Mouse (Mus musculus): ENCODE measurements at regions not wholly inside any gene's neighbourhood (a gene's known extent, or its start where the extent isn't known, plus 50 kb on each side); places are given as distances from the start of the nearest gene placed in this dataset.

- WGBS = 81% methylated on average over 8 of the region's 8 CpGs
- no peaks in the 10 kb centered on the region for H3K4me1 ChIP-seq (replicated peaks)
- no peak overlapping the region for H3K27ac ChIP-seq
- ATAC-seq = no peak
- H3K27me3 ChIP-seq = no peaks in the 10 kb centered on the region
- H3K9ac ChIP-seq (replicated peaks) = no peak overlapping the region
- no peaks in the 10 kb centered on the region for H3K36me3 ChIP-seq
- no peak overlapping the region for H3K4me3 ChIP-seq (replicated peaks)
- no peaks in the 10 kb centered on the region for H3K9me3 ChIP-seq
- no peak overlapping the region for H3K4me2 ChIP-seq (replicated peaks)
Observed at GRCm38 (mm10) chr11:44261657-44262056, 138.2 kb upstream of the Il12b start.

GRCm38 (mm10) chr11:44262571-44262970 is 137.3 kb upstream of the Il12b start:
- 89% methylated on average over 3 of the region's 3 CpGs for WGBS
- ATAC-seq = no peak
- H3K27ac ChIP-seq = no peak overlapping the region

GRCm38 (mm10) chr11:44272268-44272667 is 127.6 kb upstream of the Il12b start:
- no peaks in the 10 kb centered on the region for H3K4me1 ChIP-seq (replicated peaks)
- H3K9me3 ChIP-seq = no peaks in the 10 kb centered on the region
- H3K4me3 ChIP-seq (replicated peaks) = no peak overlapping the region
- H3K27me3 ChIP-seq = no peaks in the 10 kb centered on the region
- H3K4me2 ChIP-seq (replicated peaks) = no peak overlapping the region
- no peaks in the 10 kb centered on the region for H3K36me3 ChIP-seq
- no peak overlapping the region for H3K9ac ChIP-seq (replicated peaks)
- ATAC-seq = no peak
- no peak overlapping the region for H3K27ac ChIP-seq

More at GRCm38 (mm10) chr11:44262571-44262970, 137.3 kb upstream of the Il12b start:
- no peak overlapping the region for H3K9ac ChIP-seq (replicated peaks)
- H3K9me3 ChIP-seq = no peaks in the 10 kb centered on the region
- no peaks in the 10 kb centered on the region for H3K36me3 ChIP-seq
- no peaks in the 10 kb centered on the region for H3K4me1 ChIP-seq (replicated peaks)
- H3K27me3 ChIP-seq = no peaks in the 10 kb centered on the region
- no peak overlapping the region for H3K4me3 ChIP-seq (replicated peaks)
- H3K4me2 ChIP-seq (replicated peaks) = no peak overlapping the region

GRCm38 (mm10) chr11:44278521-44279208 is 121.2 kb upstream of the Il12b start:
- H3K36me3 ChIP-seq = no peaks in the 10 kb centered on the region
- no peaks in the 10 kb centered on the region for H3K4me1 ChIP-seq (replicated peaks)
- no peak for ATAC-seq
- H3K9me3 ChIP-seq = no peaks in the 10 kb centered on the region
- no peaks in the 10 kb centered on the region for H3K27me3 ChIP-seq
- H3K9ac ChIP-seq (replicated peaks) = no peak overlapping the region
- H3K27ac ChIP-seq = no peak overlapping the region
- no peak overlapping the region for H3K4me3 ChIP-seq (replicated peaks)
- WGBS = 88% methylated on average over 7 of the region's 7 CpGs
- H3K4me2 ChIP-seq (replicated peaks) = no peak overlapping the region

- no peak for ATAC-seq
- 83% methylated on average over 2 of the region's 2 CpGs for WGBS
- H3K36me3 ChIP-seq = no peaks in the 10 kb centered on the region
- H3K4me3 ChIP-seq (replicated peaks) = no peak overlapping the region
- H3K4me1 ChIP-seq (replicated peaks) = no peaks in the 10 kb centered on the region
- H3K27ac ChIP-seq = no peak overlapping the region
- H3K4me2 ChIP-seq (replicated peaks) = no peak overlapping the region
- H3K9me3 ChIP-seq = no peaks in the 10 kb centered on the region
- no peak overlapping the region for H3K9ac ChIP-seq (replicated peaks)
- no peaks in the 10 kb centered on the region for H3K27me3 ChIP-seq
Observed at GRCm38 (mm10) chr11:44285961-44286360, 113.9 kb upstream of the Il12b start.

- WGBS = 97% methylated on average over 1 of the region's 1 CpGs
- H3K36me3 ChIP-seq = no peaks in the 10 kb centered on the region
- no peak overlapping the region for H3K4me2 ChIP-seq (replicated peaks)
- no peaks in the 10 kb centered on the region for H3K9me3 ChIP-seq
- no peak overlapping the region for H3K9ac ChIP-seq (replicated peaks)
- ATAC-seq = no peak
- H3K27me3 ChIP-seq = no peaks in the 10 kb centered on the region
- H3K4me1 ChIP-seq (replicated peaks) = no peaks in the 10 kb centered on the region
- H3K4me3 ChIP-seq (replicated peaks) = no peak overlapping the region
- H3K27ac ChIP-seq = no peak overlapping the region
Observed at GRCm38 (mm10) chr11:44288825-44289224, 111.0 kb upstream of the Il12b start.

- ATAC-seq = no peak
- no peaks in the 10 kb centered on the region for H3K4me1 ChIP-seq (replicated peaks)
- H3K27ac ChIP-seq = no peak overlapping the region
- H3K4me3 ChIP-seq (replicated peaks) = no peak overlapping the region
- no peaks in the 10 kb centered on the region for H3K36me3 ChIP-seq
- WGBS = 87% methylated on average over 8 of the region's 8 CpGs
- H3K27me3 ChIP-seq = no peaks in the 10 kb centered on the region
- H3K9me3 ChIP-seq = no peaks in the 10 kb centered on the region
- no peak overlapping the region for H3K4me2 ChIP-seq (replicated peaks)
- H3K9ac ChIP-seq (replicated peaks) = no peak overlapping the region
Observed at GRCm38 (mm10) chr11:44303786-44304185, 96.1 kb upstream of the Il12b start.

GRCm38 (mm10) chr11:44316061-44316460 is 83.8 kb upstream of the Il12b start:
- Histone ChIP-seq H3K9ac (replicated peaks) (no peak overlapping the region), H3K27me3 (no peaks in the 10 kb centered on the region), H3K4me2 (replicated peaks) (no peak overlapping the region), H3K9me3 (no peaks in the 10 kb centered on the region), H3K4me1 (replicated peaks) (no peaks in the 10 kb centered on the region), H3K36me3 (no peaks in the 10 kb centered on the region), H3K4me3 (replicated peaks) (no peak overlapping the region), H3K27ac (no peak overlapping the region)
- ATAC-seq = no peak
- WGBS = 50% methylated on average over 8 of the region's 8 CpGs

GRCm38 (mm10) chr11:44319136-44319535 is 80.7 kb upstream of the Il12b start:
- WGBS = 86% methylated on average over 3 of the region's 3 CpGs
- Histone ChIP-seq H3K9me3 (no peaks in the 10 kb centered on the region), H3K36me3 (no peaks in the 10 kb centered on the region), H3K27ac (no peak overlapping the region), H3K27me3 (no peaks in the 10 kb centered on the region), H3K4me3 (replicated peaks) (no peak overlapping the region), H3K4me2 (replicated peaks) (no peak overlapping the region), H3K9ac (replicated peaks) (no peak overlapping the region), H3K4me1 (replicated peaks) (no peaks in the 10 kb centered on the region)
- ATAC-seq = no peak

- Histone ChIP-seq H3K9me3 (no peaks in the 10 kb centered on the region), H3K4me2 (replicated peaks) (no peak overlapping the region), H3K27ac (no peak overlapping the region), H3K36me3 (no peaks in the 10 kb centered on the region), H3K4me3 (replicated peaks) (no peak overlapping the region), H3K9ac (replicated peaks) (no peak overlapping the region), H3K27me3 (no peaks in the 10 kb centered on the region), H3K4me1 (replicated peaks) (no peaks in the 10 kb centered on the region)
- 77% methylated on average over 2 of the region's 2 CpGs for WGBS
- no peak for ATAC-seq
Observed at GRCm38 (mm10) chr11:44323314-44323713, 76.5 kb upstream of the Il12b start.

- ATAC-seq = no peak
- H3K36me3 ChIP-seq = no peaks in the 10 kb centered on the region
- no peak overlapping the region for H3K9ac ChIP-seq (replicated peaks)
- no peaks in the 10 kb centered on the region for H3K4me1 ChIP-seq (replicated peaks)
- no peaks in the 10 kb centered on the region for H3K9me3 ChIP-seq
- no peak overlapping the region for H3K4me2 ChIP-seq (replicated peaks)
- no peak overlapping the region for H3K4me3 ChIP-seq (replicated peaks)
- H3K27ac ChIP-seq = no peak overlapping the region
- 93% methylated on average over 4 of the region's 4 CpGs for WGBS
- no peaks in the 10 kb centered on the region for H3K27me3 ChIP-seq
Observed at GRCm38 (mm10) chr11:44325066-44325465, 74.8 kb upstream of the Il12b start.

GRCm38 (mm10) chr11:44325525-44325924 is 74.3 kb upstream of the Il12b start:
- 93% methylated on average over 11 of the region's 11 CpGs for WGBS
- Histone ChIP-seq H3K36me3 (no peaks in the 10 kb centered on the region), H3K4me1 (replicated peaks) (no peaks in the 10 kb centered on the region), H3K9ac (replicated peaks) (no peak overlapping the region), H3K27ac (no peak overlapping the region), H3K4me2 (replicated peaks) (no peak overlapping the region), H3K27me3 (no peaks in the 10 kb centered on the region), H3K4me3 (replicated peaks) (no peak overlapping the region), H3K9me3 (no peaks in the 10 kb centered on the region)
- ATAC-seq = no peak

- no peak overlapping the region for H3K9ac ChIP-seq (replicated peaks)
- no peaks in the 10 kb centered on the region for H3K9me3 ChIP-seq
- no peaks in the 10 kb centered on the region for H3K36me3 ChIP-seq
- no peak overlapping the region for H3K4me2 ChIP-seq (replicated peaks)
- peaks cover 12% of the 10 kb centered on the region for H3K4me1 ChIP-seq (replicated peaks)
- no peak overlapping the region for H3K4me3 ChIP-seq (replicated peaks)
- ATAC-seq = no peak
- 77% methylated on average over 4 of the region's 4 CpGs for WGBS
- no peaks in the 10 kb centered on the region for H3K27me3 ChIP-seq
- H3K27ac ChIP-seq = no peak overlapping the region
Observed at GRCm38 (mm10) chr11:44329503-44329902, 70.4 kb upstream of the Il12b start.

Measured in midbrain, embryonic 13.5 days (tissue).